15 mouse cellular contexts compared by ENCODE assay signal in the genomic region with DNA sequence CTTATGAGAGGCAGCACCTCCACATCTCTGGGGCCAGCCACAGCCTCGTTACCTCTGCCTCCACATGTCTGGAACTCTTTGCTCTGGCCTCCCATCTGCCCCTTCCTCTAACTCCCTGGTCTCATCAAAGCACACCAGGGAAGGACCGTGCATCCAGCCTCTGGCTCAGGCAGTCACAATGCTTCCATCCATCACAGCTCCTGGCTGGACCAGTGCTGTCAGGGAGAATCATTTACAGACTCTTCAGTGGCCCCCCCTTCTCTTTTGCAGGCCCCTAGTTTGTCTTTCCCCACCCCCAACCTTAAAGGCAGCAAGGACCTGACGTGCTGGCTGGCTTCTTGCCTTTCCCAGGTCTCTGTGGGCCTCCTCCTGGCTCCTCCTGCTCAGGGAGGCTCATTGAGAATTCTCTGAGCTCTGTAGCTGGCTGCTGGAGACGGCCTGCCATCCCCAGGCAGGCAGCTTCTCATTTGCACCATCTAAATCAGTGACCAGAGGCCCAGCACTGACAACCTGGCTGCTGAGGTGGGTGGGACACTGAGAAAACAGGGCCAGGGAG. TPM values are rescaled to one million over a fixed set of nuclear protein-coding genes. Genes with fewer than 3 reads are reported as not detected.
DNase-seq lines count a peak whose midpoint lies in the region; ATAC-seq lines count a peak whose summit lies in the region.
"Had no signal": no experiment of that assay in that cellular context is flagged by ENCODE, and none has a peak within 500 bp of the region (broad histone marks: within the 10 kb centered on the region; RNA-seq: fewer than 3 reads in every experiment).

No protein-coding gene starts in this region.

- no peak for ATAC-seq in lung, embryonic 16.5 days (ENCODE audit: low read depth)
- peak; percentile 49 for ATAC-seq in hindbrain, embryonic 12.5 days (ENCODE audit: low FRiP score)
- no peak for ATAC-seq in limb, embryonic 12.5 days (ENCODE audit: insufficient number of reproducible peaks, insufficient read depth, low FRiP score, low TSS enrichment, low read depth)
- ATAC-seq in neural tube, embryonic 12.5 days (ENCODE audit: low FRiP score, low read depth) = no peak
- ATAC-seq in liver, embryonic 11.5 days (replicated peaks; ENCODE audit: low FRiP score) = no peak

- H3K27me3 ChIP-seq in lung, embryonic 16.5 days (ENCODE audit: control insufficient read depth, insufficient read depth, low read depth, low read length) = no peaks in the 10 kb centered on the region
- H3K27me3 ChIP-seq in hindbrain, embryonic 12.5 days = peaks cover 3% of the 10 kb centered on the region; the same call in 1 of the 2 replicates
- peaks cover 33% of the 10 kb centered on the region; the same call in 1 of the 2 replicates for H3K27me3 ChIP-seq in limb, embryonic 12.5 days
- H3K27me3 ChIP-seq in neural tube, embryonic 12.5 days (replicated peaks) = peaks cover 3% of the 10 kb centered on the region; the same call in 1 of the 2 replicates
- H3K27me3 ChIP-seq in liver, embryonic 11.5 days (replicated peaks; ENCODE audit: control insufficient read depth, insufficient read depth, low read length) = peaks cover 17% of the 10 kb centered on the region

- 20% methylated on average over 4 of the region's 4 CpGs for WGBS in lung, embryonic 16.5 days
- 8% methylated on average over 4 of the region's 4 CpGs for WGBS in hindbrain, embryonic 12.5 days
- 13% methylated on average over 4 of the region's 4 CpGs for WGBS in limb, embryonic 12.5 days
- 10% methylated on average over 4 of the region's 4 CpGs for WGBS in neural tube, embryonic 12.5 days
- WGBS in liver, embryonic 11.5 days = 25% methylated on average over 4 of the region's 4 CpGs

- H3K36me3 ChIP-seq in lung, embryonic 16.5 days (ENCODE audit: control insufficient read depth, insufficient read depth, low read length) = no peaks in the 10 kb centered on the region
- H3K36me3 ChIP-seq in hindbrain, embryonic 12.5 days = no peaks in the 10 kb centered on the region
- H3K36me3 ChIP-seq in limb, embryonic 12.5 days = no peaks in the 10 kb centered on the region
- no peaks in the 10 kb centered on the region for H3K36me3 ChIP-seq in neural tube, embryonic 12.5 days
- no peaks in the 10 kb centered on the region for H3K36me3 ChIP-seq in liver, embryonic 11.5 days (ENCODE audit: control insufficient read depth, insufficient read depth, low read length)
- H3K36me3 ChIP-seq: G1E; heart, embryonic 13.5 days had no signal

- H3K4me2 ChIP-seq in lung, embryonic 16.5 days (ENCODE audit: low read depth, low read length) = no peak overlapping the region
- H3K4me2 ChIP-seq in hindbrain, embryonic 12.5 days (replicated peaks) = no peak overlapping the region
- no peak overlapping the region for H3K4me2 ChIP-seq in limb, embryonic 12.5 days
- no peak overlapping the region for H3K4me2 ChIP-seq in neural tube, embryonic 12.5 days (replicated peaks)
- no peak overlapping the region for H3K4me2 ChIP-seq in liver, embryonic 11.5 days
- H3K4me2 ChIP-seq: heart, embryonic 13.5 days had no signal

- no peak overlapping the region for H3K4me3 ChIP-seq in lung, embryonic 16.5 days (ENCODE audit: low read length)
- H3K4me3 ChIP-seq in hindbrain, embryonic 12.5 days = no peak overlapping the region
- no peak overlapping the region for H3K4me3 ChIP-seq in limb, embryonic 12.5 days (replicated peaks)
- no peak overlapping the region for H3K4me3 ChIP-seq in neural tube, embryonic 12.5 days
- H3K4me3 ChIP-seq in liver, embryonic 11.5 days (ENCODE audit: low read depth, low read length) = no peak overlapping the region
- H3K4me3 ChIP-seq: heart, embryonic 13.5 days; myocyte had no signal

- H3K9me3 ChIP-seq in lung, embryonic 16.5 days (ENCODE audit: control insufficient read depth, low read length) = no peaks in the 10 kb centered on the region
- no peaks in the 10 kb centered on the region for H3K9me3 ChIP-seq in hindbrain, embryonic 12.5 days (replicated peaks)
- no peaks in the 10 kb centered on the region for H3K9me3 ChIP-seq in limb, embryonic 12.5 days
- H3K9me3 ChIP-seq in neural tube, embryonic 12.5 days = no peaks in the 10 kb centered on the region
- H3K9me3 ChIP-seq in liver, embryonic 11.5 days (ENCODE audit: control insufficient read depth, low read length) = no peaks in the 10 kb centered on the region
- H3K9me3 ChIP-seq: G1E; heart, embryonic 13.5 days had no signal

- H3K9ac ChIP-seq in lung, embryonic 16.5 days (ENCODE audit: low read length) = 0 out of 2 replicates have a peak overlapping the region, but pooled peaks have one; percentile 12
- H3K9ac ChIP-seq in hindbrain, embryonic 12.5 days = 0 out of 2 replicates have a peak overlapping the region, but pooled peaks have one; percentile 5
- H3K9ac ChIP-seq in limb, embryonic 12.5 days (replicated peaks) = 0 out of 2 replicates have a peak overlapping the region, but pooled peaks have one; percentile 8
- peak overlapping the region; percentile 9; the same call in 1 of the 2 replicates for H3K9ac ChIP-seq in neural tube, embryonic 12.5 days
- H3K9ac ChIP-seq in liver, embryonic 11.5 days (ENCODE audit: low read depth, low read length) = no peak overlapping the region
- H3K9ac ChIP-seq: heart, embryonic 13.5 days had no signal

- no peak overlapping the region for H3K27ac ChIP-seq in lung, embryonic 16.5 days (ENCODE audit: low read length)
- peak overlapping the region; percentile 81 for H3K27ac ChIP-seq in hindbrain, embryonic 12.5 days
- H3K27ac ChIP-seq in limb, embryonic 12.5 days = no peak overlapping the region
- peak overlapping the region; percentile 28 for H3K27ac ChIP-seq in neural tube, embryonic 12.5 days
- no peak overlapping the region for H3K27ac ChIP-seq in liver, embryonic 11.5 days (ENCODE audit: low read depth, low read length)
- H3K27ac ChIP-seq: heart, embryonic 13.5 days had no signal

- DNase-seq in lung, postnatal 14 days = no peak
- DNase-seq in liver, embryonic 11.5 days (ENCODE audit: low spot score) = no peak
- no peak for DNase-seq in cerebellum, adult 9-10 months
- no peak for DNase-seq in spleen, adult 18-20 months
- DNase-seq: adrenal gland, postnatal 10 days; cerebellum, adult 9-11 months; kidney, adult 8-10 months; lung, adult 18-20 months had no signal

- peaks cover 13% of the 10 kb centered on the region for H3K4me1 ChIP-seq in lung, embryonic 16.5 days (replicated peaks; ENCODE audit: control insufficient read depth, insufficient read depth, low read length)
- peaks cover 35% of the 10 kb centered on the region for H3K4me1 ChIP-seq in hindbrain, embryonic 12.5 days
- peaks cover 28% of the 10 kb centered on the region for H3K4me1 ChIP-seq in limb, embryonic 12.5 days (replicated peaks)
- peaks cover 21% of the 10 kb centered on the region for H3K4me1 ChIP-seq in neural tube, embryonic 12.5 days
- H3K4me1 ChIP-seq in liver, embryonic 11.5 days (replicated peaks; ENCODE audit: control insufficient read depth, insufficient read depth, low read length) = no peaks in the 10 kb centered on the region

RNA-seq across cellular contexts. Expression of gene Clstn1, which starts 9.2 kb away (rescaled TPM):
- 13.6 and 15.3 TPM in 2 replicates for polyA plus RNA-seq in lung, embryonic 16.5 days (2015; fragmentation: Nextera tagmentation; extraction: Ambion mirVana)
- 135 and 138 TPM in 2 replicates for polyA plus RNA-seq in hindbrain, embryonic 12.5 days (2016; fragmentation: Nextera tagmentation; extraction: Ambion mirVana)
- polyA plus RNA-seq in limb, embryonic 12.5 days (2016; fragmentation: Nextera tagmentation; extraction: Ambion mirVana) = 64.3 and 65.3 TPM in 2 replicates
- polyA plus RNA-seq in neural tube, embryonic 12.5 days (2016; fragmentation: Nextera tagmentation; extraction: Ambion mirVana) = 133 and 138 TPM in 2 replicates
- 7.8 and 7.9 TPM in 2 replicates for polyA plus RNA-seq in liver, embryonic 11.5 days (2014; fragmentation: Nextera tagmentation; extraction: Ambion mirVana)

RNA-seq across cellular contexts. Expression of gene Ctnnbip1, which starts 59.0 kb away (rescaled TPM):
- polyA plus RNA-seq in lung, embryonic 16.5 days (2015; fragmentation: Nextera tagmentation; extraction: Ambion mirVana) = 57.5 and 59.7 TPM in 2 replicates
- 79.0 and 87.1 TPM in 2 replicates for polyA plus RNA-seq in hindbrain, embryonic 12.5 days (2016; fragmentation: Nextera tagmentation; extraction: Ambion mirVana)
- 92.3 and 94.8 TPM in 2 replicates for polyA plus RNA-seq in limb, embryonic 12.5 days (2016; fragmentation: Nextera tagmentation; extraction: Ambion mirVana)
- 75.6 and 89.2 TPM in 2 replicates for polyA plus RNA-seq in neural tube, embryonic 12.5 days (2016; fragmentation: Nextera tagmentation; extraction: Ambion mirVana)
- polyA plus RNA-seq in liver, embryonic 11.5 days (2014; fragmentation: Nextera tagmentation; extraction: Ambion mirVana) = 21.4 and 24.6 TPM in 2 replicates

Comparison
In these comparisons a context has a peak if more than half of its experiments do, and no peak if none do; other contexts are left out.
1. H3K27ac ChIP-seq: peak in hindbrain, embryonic 12.5 days (single experiment) and neural tube, embryonic 12.5 days (single experiment); none in lung, embryonic 16.5 days (single experiment), limb, embryonic 12.5 days (single experiment) and liver, embryonic 11.5 days (single experiment).